Mouse (Mus musculus) frontal cortex, postnatal 25 days (tissue): Measurements from ENCODE around the gene Cers6.

ENCODE experiments used
- DNase-seq, 2 experiments: peaks; one replicate each; pipeline ENCODE4 v3.0.0; 2022; ENCODE audit warnings: low spot score in 2 of 2

The Cers6 gene

GRCm38 (mm10) chr2:69115921-69116320 is 254.7 kb downstream of the Cers6 start:
- DNase-seq, result no peak

- DNase-seq, result no peak
Observed at GRCm38 (mm10) chr2:69116767-69117166, 255.5 kb downstream of the Cers6 start.

GRCm38 (mm10) chr2:69118994-69119393 is 257.8 kb downstream of the Cers6 start:
- no peak for DNase-seq

GRCm38 (mm10) chr2:69119718-69120117 is 258.5 kb downstream of the Cers6 start:
- no peak for DNase-seq

- no peak for DNase-seq
Observed at GRCm38 (mm10) chr2:69121681-69122080, 260.4 kb downstream of the Cers6 start.

- DNase-seq, result no peak
Observed at GRCm38 (mm10) chr2:69125425-69125824, 264.2 kb downstream of the Cers6 start.

GRCm38 (mm10) chr2:69128321-69128720 is 267.1 kb downstream of the Cers6 start:
- DNase-seq, result no peak

- no peak for DNase-seq
Observed at GRCm38 (mm10) chr2:69128921-69129395, 267.7 kb downstream of the Cers6 start.

GRCm38 (mm10) chr2:69129425-69130210 is 268.4 kb downstream of the Cers6 start:
- no peak for DNase-seq

GRCm38 (mm10) chr2:69132046-69132445 is 270.8 kb downstream of the Cers6 start:
- DNase-seq, result no peak

GRCm38 (mm10) chr2:69132488-69133040 is 271.3 kb downstream of the Cers6 start:
- no peak for DNase-seq

GRCm38 (mm10) chr2:69134186-69134585 is 272.9 kb downstream of the Cers6 start:
- no peak for DNase-seq

GRCm38 (mm10) chr2:69134937-69135336 is 273.7 kb downstream of the Cers6 start:
- no peak for DNase-seq

GRCm38 (mm10) chr2:69135661-69136576 is 274.7 kb downstream of the Cers6 start, which contains the start of gene Nostrin:
Gene Nostrin (plus strand): TSS chr2:69135800.
- DNase-seq, result no peak

GRCm38 (mm10) chr2:69137406-69138084 is 276.3 kb downstream of the Cers6 start:
- no peak for DNase-seq

GRCm38 (mm10) chr2:69138759-69139158 is 277.5 kb downstream of the Cers6 start:
- no peak for DNase-seq

GRCm38 (mm10) chr2:69140215-69140614 is 279.0 kb downstream of the Cers6 start:
- DNase-seq, result no peak

GRCm38 (mm10) chr2:69140816-69141215 is 279.6 kb downstream of the Cers6 start:
- no peak for DNase-seq

GRCm38 (mm10) chr2:69148691-69149090 is 287.4 kb downstream of the Cers6 start:
- DNase-seq, result no peak

GRCm38 (mm10) chr2:69149154-69149553 is 287.9 kb downstream of the Cers6 start:
- DNase-seq, result no peak

GRCm38 (mm10) chr2:69150841-69151240 is 289.6 kb downstream of the Cers6 start:
- no peak for DNase-seq

GRCm38 (mm10) chr2:69155861-69156260 is 294.6 kb downstream of the Cers6 start:
- no peak for DNase-seq
